Mouse (Mus musculus) midbrain, embryonic 10.5 days (tissue): ENCODE results near the gene Wwc2. TPM values are rescaled to one million over a fixed set of nuclear protein-coding genes. Genes with fewer than 3 reads are reported as not detected.
"Not testable (repeated sequence)": the region's sequence is repeated elsewhere in the genome, so short reads cannot be mapped to it uniquely, and the experiment has no call there.

Experiments
- DNase-seq: peaks from one replicate; pipeline ENCODE4 v3.0.0-alpha.2; 2017; ENCODE audit warnings: low spot score
- H3K27ac ChIP-seq: fragments of 300-500 bp; sonication (generic); replicated peaks from 2 replicates; pipeline ENCODE4 v1.5.1; 2016; ENCODE audit warnings: mild to moderate bottlenecking
- H3K27me3 ChIP-seq: fragments of 300-500 bp; sonication (generic); 2 replicates; pipeline ENCODE4 v1.6.1; 2016; ENCODE audit warnings: low read depth, mild to moderate bottlenecking; ENCODE audit not compliant: poor library complexity, severe bottlenecking
- H3K36me3 ChIP-seq: fragments of 300-500 bp; sonication (generic); 2 replicates; pipeline ENCODE4 v1.6.1; 2016; ENCODE audit warnings: mild to moderate bottlenecking, moderate library complexity
- H3K4me1 ChIP-seq: fragments of 300-500 bp; sonication (generic); 2 replicates; pipeline ENCODE4 v1.6.1; 2016
- H3K4me3 ChIP-seq: fragments of 300-500 bp; sonication (generic); 2 replicates; pipeline ENCODE4 v1.5.1; 2016; ENCODE audit warnings: mild to moderate bottlenecking, moderate library complexity
- H3K9me3 ChIP-seq: fragments of 300-500 bp; sonication (generic); replicated peaks from 2 replicates; pipeline ENCODE4 v1.6.1; 2016; ENCODE audit warnings: mild to moderate bottlenecking
- WGBS: fragments of 180-500 bp; shearing (Covaris S2); methylation state at CpG from one replicate; pipeline ENCODE4 v1.1.7; 2016; 5-methylcytosine and 5-hydroxymethylcytosine counted together
- polyA plus RNA-seq: library from polyadenylated mRNA; unstranded; fragments of >200 nt; fragmentation: Nextera tagmentation; extraction: Ambion mirVana; gene quantifications from 2 replicates; pipeline ENCODE4 v1.2.1, GENCODE M21; 2016

Wwc2 gene
- polyA plus RNA-seq, 1 experiment from 2014 or later, result 7.1 TPM

DNA sequence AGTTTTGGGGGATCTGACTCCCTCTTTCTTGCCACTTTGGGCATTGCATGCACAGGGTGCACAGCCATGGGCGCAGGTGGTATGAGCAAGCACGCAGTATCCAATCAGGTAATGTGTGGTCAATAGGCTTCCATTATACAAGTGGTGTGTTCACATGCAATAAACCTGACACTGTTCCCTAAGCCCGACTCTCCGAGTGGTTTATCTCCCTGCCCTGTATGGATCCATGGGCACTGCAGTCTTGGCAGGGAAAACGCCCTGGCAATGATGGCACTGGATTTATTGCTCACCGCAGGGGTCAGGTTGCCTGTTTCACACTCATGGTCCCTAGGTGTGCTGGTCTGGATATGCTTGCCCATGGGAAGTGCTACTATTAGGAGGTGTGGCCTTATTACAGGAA lies 142.8 kb downstream of the Wwc2 start:
- no peak for DNase-seq
- 97% methylated on average over 6 of the region's 6 CpGs for WGBS
- no peak overlapping the region for H3K4me3 ChIP-seq
- no peaks in the 10 kb centered on the region for H3K27me3 ChIP-seq
- H3K27ac ChIP-seq, result no peak overlapping the region
- H3K36me3 ChIP-seq, result peaks cover 74% of the 10 kb centered on the region
- H3K9me3 ChIP-seq, result no peaks in the 10 kb centered on the region
- peaks cover 3% of the 10 kb centered on the region; the same call in 1 of the 2 replicates for H3K4me1 ChIP-seq

DNA sequence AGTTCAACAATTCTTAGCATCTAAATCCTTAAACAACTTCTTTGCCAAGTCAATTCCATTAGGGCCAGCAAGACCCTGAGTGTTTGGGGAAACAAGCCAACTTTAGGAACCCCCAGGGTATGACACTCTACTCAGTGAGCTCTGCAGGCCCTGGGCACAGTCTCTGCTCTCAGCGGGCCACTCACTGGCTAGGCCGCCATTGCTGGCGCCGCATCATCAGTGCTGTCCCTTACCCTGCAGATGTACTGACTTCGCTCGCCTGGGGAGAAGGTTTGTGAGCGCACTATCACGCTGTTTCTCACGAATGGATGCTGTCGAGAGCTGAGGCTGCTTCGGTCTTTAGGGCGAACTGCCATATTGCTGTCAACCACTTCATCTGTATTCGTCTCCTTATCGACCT lies 143.6 kb downstream of the Wwc2 start:
- no peak for DNase-seq

DNA sequence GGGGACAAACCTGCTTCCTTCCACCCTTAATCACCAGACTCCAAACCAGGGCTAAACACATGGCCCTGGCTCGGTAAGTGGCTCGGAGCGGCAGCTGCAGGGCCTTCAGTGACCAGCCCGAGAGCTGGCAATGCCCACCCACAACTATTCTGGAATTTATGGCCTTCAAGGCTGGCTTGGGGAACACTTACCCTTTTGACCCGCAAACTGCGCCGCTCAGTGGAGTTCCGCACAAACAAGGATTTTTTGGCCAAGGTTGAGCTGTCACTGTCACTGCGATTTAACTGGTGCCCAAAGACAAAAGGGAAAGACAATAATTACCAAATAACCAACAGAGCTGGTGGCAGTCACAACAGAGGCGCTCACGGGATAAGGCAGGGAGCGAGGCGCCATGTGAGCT lies 144.8 kb downstream of the Wwc2 start:
- peaks cover 84% of the 10 kb centered on the region for H3K36me3 ChIP-seq

More for the DNA sequence above, 143.6 kb downstream of the Wwc2 start:
- H3K9me3 ChIP-seq, result no peaks in the 10 kb centered on the region
- H3K27ac ChIP-seq, result no peak overlapping the region
- 94% methylated on average over 14 of the region's 14 CpGs for WGBS
- 0 out of 2 replicates have a peak, but pooled peaks cover under 1% of the 10 kb centered on the region for H3K4me1 ChIP-seq
- H3K27me3 ChIP-seq, result no peaks in the 10 kb centered on the region
- no peak overlapping the region for H3K4me3 ChIP-seq
- peaks cover 81% of the 10 kb centered on the region for H3K36me3 ChIP-seq

DNA sequence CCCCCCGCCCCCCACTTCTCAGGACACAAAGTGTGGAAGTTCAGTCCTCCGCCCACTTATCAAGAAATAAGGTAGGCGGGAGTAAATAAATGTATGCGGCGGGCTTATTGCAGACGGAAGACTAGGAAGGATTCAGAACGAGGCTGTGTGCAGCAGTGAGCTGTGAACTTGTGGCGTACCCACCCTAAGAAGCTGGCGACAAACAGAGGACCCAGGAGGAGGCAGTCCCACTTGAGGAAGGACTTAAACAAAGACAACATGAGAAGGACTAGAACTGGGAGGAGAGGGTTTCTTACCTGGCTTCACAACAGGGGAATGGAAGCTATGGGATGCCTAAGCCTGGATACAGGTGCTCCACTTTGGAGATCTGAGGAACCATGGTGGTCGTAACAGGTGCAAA lies 147.1 kb downstream of the Wwc2 start:
- Histone ChIP-seq H3K4me1 (no peaks in the 10 kb centered on the region), H3K4me3 (no peak overlapping the region), H3K27ac (no peak overlapping the region), H3K27me3 (no peaks in the 10 kb centered on the region), H3K9me3 (peaks cover 6% of the 10 kb centered on the region; the same call in 1 of the 2 replicates), H3K36me3 (peaks cover 84% of the 10 kb centered on the region)
- WGBS, result 96% methylated on average over 10 of the region's 10 CpGs
- DNase-seq, result no peak

More for the DNA sequence above, 144.8 kb downstream of the Wwc2 start:
- Histone ChIP-seq H3K4me1 (no peaks in the 10 kb centered on the region), H3K27me3 (no peaks in the 10 kb centered on the region), H3K4me3 (no peak overlapping the region), H3K9me3 (no peaks in the 10 kb centered on the region), H3K27ac (no peak overlapping the region)
- no peak for DNase-seq
- WGBS, result 92% methylated on average over 13 of the region's 13 CpGs

DNA sequence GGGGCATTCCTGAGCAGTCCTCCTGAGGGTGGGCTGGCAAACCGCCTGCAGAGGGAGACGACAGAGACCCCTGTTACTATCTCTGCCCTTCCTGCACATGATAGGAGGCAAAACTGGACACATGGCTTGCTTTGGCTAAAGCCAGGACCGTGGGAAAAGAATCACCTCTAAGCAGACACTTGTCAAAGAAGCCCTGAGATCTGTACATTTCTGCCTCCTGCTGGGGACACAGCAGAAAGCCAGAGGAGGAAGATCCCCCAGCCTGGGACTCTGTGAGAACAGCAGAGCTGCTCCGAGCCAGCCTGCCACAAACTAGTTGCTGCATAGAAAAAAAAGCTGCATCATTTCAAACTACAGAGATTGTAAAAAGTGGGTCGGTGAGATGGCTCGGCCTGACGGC lies 147.7 kb downstream of the Wwc2 start:
- no peak for DNase-seq
- H3K27me3 ChIP-seq, result no peaks in the 10 kb centered on the region
- 80% methylated on average over 7 of the region's 7 CpGs for WGBS
- peaks cover 78% of the 10 kb centered on the region for H3K36me3 ChIP-seq
- no peak overlapping the region for H3K4me3 ChIP-seq
- no peaks in the 10 kb centered on the region for H3K4me1 ChIP-seq
- H3K9me3 ChIP-seq, result peaks cover 6% of the 10 kb centered on the region; the same call in 1 of the 2 replicates
- H3K27ac ChIP-seq, result 0 out of 2 replicates have a peak overlapping the region, but pooled peaks have one; percentile 18

DNA sequence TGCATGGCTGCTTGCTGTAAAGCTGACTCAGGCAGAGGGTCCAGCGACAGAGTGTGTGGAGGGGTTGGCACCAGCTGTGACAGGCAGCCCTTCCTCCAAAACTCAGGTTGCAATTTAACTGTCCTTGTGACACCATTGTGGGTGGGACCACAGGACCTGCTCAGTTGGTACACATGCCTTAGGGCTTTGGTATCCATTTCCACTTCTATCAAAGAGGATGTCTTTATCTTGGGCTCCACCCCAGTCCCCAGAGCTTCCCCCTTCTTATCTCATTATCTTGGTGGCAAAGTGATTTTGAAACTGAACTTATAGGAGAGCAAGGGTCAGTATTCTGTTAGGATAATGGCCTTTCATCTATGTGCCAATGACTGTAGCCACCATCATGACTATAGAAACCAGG lies 156.8 kb downstream of the Wwc2 start:
- 78% methylated on average over 1 of the region's 1 CpGs for WGBS
- Histone ChIP-seq H3K4me3 (no peak overlapping the region), H3K4me1 (peaks cover 3% of the 10 kb centered on the region; the same call in 1 of the 2 replicates), H3K9me3 (no peaks in the 10 kb centered on the region), H3K27me3 (no peaks in the 10 kb centered on the region), H3K27ac (no peak overlapping the region), H3K36me3 (peaks cover 36% of the 10 kb centered on the region)
- DNase-seq, result no peak

DNA sequence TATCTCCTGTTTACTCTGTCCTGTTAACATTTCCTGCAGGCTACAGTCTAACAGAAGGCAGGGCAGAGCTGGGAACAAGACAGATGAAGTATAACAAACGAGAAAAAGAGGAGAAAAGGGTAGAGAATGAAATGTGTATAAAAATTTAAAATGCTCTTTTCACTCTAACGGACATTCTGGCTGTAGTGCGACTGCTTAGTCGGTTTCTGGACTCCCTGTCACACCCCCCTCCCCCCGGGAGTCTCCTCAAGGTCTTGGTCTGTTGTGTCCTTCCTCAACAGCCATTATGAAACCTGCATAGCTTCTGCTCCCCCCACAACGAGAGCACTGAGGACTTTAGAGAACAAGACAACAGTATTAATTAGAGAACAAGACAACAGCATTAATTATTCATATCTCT lies 158.1 kb downstream of the Wwc2 start:
- Histone ChIP-seq H3K27ac (no peak overlapping the region), H3K4me3 (no peak overlapping the region), H3K9me3 (no peaks in the 10 kb centered on the region), H3K36me3 (peaks cover 38% of the 10 kb centered on the region), H3K27me3 (no peaks in the 10 kb centered on the region), H3K4me1 (peaks cover 8% of the 10 kb centered on the region)
- DNase-seq, result no peak
- 83% methylated on average over 6 of the region's 6 CpGs for WGBS

DNA sequence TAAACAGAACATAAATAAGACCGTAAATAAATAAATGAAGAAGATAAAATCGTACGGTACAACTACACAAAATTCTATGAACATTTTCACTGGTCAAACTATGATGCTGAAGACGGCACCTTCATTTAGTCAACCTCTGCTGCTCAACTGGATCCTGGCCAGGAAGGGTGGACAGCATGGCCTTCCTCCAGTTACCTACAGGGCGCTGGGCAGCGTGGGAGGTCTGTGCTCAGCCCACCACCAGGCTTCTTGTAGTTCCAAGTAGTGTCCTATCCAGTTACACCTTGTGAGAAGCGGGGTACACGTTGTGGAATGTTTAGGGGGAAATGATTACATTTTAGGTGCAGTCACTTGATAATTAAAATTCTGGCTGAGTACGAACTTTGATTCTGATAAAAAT lies 163.8 kb downstream of the Wwc2 start:
- Histone ChIP-seq H3K27ac (no peak overlapping the region), H3K4me1 (peaks cover 20% of the 10 kb centered on the region), H3K4me3 (no peak overlapping the region), H3K27me3 (no peaks in the 10 kb centered on the region), H3K36me3 (peaks cover 30% of the 10 kb centered on the region), H3K9me3 (no peaks in the 10 kb centered on the region)
- WGBS, result 89% methylated on average over 9 of the region's 9 CpGs
- no peak for DNase-seq

DNA sequence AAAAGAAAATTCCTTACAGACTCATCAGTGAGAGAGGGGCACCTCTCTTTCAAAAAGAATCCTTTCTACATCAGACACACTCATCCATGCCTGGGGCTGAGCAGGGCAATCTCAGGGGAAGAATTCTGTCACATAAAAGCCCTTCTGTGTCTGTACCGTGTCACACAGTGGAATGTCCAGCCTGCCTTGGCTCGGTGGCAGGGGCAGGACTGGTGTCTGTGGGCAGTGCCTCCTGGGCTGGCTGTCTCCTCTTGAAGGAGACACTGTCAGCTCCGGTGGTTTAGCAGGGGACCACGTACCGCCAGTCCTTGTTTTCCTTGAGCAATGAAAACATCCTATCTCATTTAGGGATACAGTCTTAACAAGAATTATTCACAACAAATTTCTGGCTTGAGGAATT lies 165.1 kb downstream of the Wwc2 start:
- 62% methylated on average over 5 of the region's 5 CpGs for WGBS

DNA sequence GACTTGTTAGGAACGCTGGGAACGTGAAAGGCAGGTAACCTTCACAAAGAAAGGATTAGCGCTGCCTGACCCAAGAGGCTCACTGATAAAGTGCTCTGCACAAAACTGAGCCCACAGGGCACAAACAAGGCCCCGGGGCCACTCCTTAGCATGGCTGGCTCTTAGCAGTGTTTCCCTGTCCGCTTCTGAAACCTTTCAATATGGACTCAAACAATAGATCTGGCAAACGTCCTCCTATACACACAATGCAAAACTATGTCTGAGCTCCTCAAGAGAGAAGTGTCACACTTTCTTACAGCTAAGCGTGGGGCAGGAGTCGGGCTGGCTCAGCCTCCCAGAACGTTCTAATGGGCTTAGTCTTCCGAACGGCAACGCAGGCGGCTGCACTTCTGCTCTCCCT lies 166.5 kb downstream of the Wwc2 start, which contains the start of gene Cldn22:
TSS of gene Cldn22 (plus strand) at position 301 of the 400 bp plus-strand sequence.
- Histone ChIP-seq H3K4me1 (peaks cover 20% of the 10 kb centered on the region), H3K27me3 (no peaks in the 10 kb centered on the region), H3K9me3 (no peaks in the 10 kb centered on the region), H3K27ac (no peak within 1 kb of the TSS), H3K36me3 (peaks cover 7% of the 10 kb centered on the region), H3K4me3 (no peak within 1 kb of the TSS)
- WGBS, result 49% methylated on average over 13 of the region's 13 CpGs
- DNase-seq, result no peak

More for the DNA sequence above, 165.1 kb downstream of the Wwc2 start:
- DNase-seq, result no peak
- no peaks in the 10 kb centered on the region for H3K9me3 ChIP-seq
- H3K4me1 ChIP-seq, result peaks cover 20% of the 10 kb centered on the region
- H3K27me3 ChIP-seq, result no peaks in the 10 kb centered on the region
- H3K36me3 ChIP-seq, result peaks cover 20% of the 10 kb centered on the region
- no peak overlapping the region for H3K4me3 ChIP-seq
- 0 out of 2 replicates have a peak overlapping the region, but pooled peaks have one; percentile 25 for H3K27ac ChIP-seq

DNA sequence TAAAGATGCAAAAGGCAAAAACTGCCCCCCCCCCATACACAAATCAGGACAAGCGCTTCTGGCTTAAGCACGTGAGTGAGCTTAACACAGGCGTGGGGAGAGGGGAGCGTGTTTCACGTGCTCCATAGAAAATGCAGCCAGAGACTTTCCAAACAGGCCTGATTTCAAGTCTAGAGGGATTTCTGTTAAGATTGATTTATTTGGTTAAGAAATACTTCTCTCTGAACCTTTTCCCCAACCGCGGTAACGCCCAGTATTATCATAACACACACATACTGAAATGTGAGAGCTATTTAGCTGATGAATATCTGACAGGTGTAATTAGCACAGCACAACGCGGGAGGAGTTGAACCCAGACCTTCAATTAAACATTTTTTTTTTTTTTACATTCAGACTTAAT lies 166.9 kb downstream of the Wwc2 start:
- peaks cover 20% of the 10 kb centered on the region for H3K4me1 ChIP-seq
- no peak overlapping the region for H3K27ac ChIP-seq
- H3K27me3 ChIP-seq, result no peaks in the 10 kb centered on the region
- no peaks in the 10 kb centered on the region for H3K9me3 ChIP-seq
- 71% methylated on average over 10 of the region's 10 CpGs for WGBS
- peaks cover 3% of the 10 kb centered on the region; the same call in 1 of the 2 replicates for H3K36me3 ChIP-seq
- H3K4me3 ChIP-seq, result no peak overlapping the region
- no peak for DNase-seq

DNA sequence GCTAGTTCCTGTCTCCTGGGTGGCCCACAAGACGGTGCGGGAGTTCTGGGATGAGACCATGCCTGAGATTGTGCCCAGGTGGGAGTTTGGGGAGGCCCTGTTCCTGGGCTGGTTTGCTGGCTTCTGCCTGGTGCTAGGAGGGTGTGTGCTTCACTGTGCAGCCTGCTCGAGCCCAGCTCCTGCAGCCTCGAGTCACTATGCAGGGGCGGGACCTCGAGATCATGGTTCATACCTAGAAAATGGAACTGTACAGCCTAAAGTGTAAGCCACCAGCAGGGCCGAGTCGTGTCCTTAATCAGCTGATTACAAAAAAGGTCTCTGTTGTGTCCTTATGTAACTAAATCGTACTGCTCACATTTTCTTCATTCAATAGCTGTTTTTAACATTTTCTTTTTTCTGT lies 168.2 kb downstream of the Wwc2 start:
- H3K4me3 ChIP-seq, H3K9me3 ChIP-seq, H3K27ac ChIP-seq, DNase-seq, H3K27me3 ChIP-seq, H3K36me3 ChIP-seq: not testable (repeated sequence)
- H3K4me1 ChIP-seq, result peaks cover 14% of the 10 kb centered on the region
- WGBS, result 93% methylated on average over 7 of the region's 9 CpGs

DNA sequence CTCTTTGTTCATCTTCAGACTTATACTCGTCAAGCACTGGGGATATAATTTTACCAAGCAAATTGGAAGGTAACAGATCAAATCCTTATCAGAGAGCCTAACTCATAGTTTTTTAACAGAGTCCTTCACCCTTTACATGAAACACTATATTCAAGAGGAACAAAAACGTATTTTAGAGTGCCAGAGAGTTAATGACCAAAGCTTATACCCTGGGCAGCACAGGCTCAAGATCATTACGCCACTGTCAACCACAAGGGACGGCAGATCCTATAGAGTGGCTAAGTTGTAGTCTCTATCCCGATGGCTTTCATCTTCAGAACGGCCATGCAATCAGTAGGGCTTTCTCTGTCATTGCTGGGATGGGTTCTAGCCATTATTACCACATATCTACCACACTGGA lies 168.9 kb downstream of the Wwc2 start, which contains the start of gene Cldn24:
TSS of gene Cldn24 (plus strand) at position 301 of the 400 bp plus-strand sequence.
- H3K36me3 ChIP-seq, result no peaks in the 10 kb centered on the region
- no peak for DNase-seq
- no peak within 1 kb of the TSS; the same call in 1 of the 2 replicates for H3K27ac ChIP-seq
- 92% methylated on average over 6 of the region's 6 CpGs for WGBS
- H3K27me3 ChIP-seq, result no peaks in the 10 kb centered on the region
- H3K4me3 ChIP-seq, result no peak within 1 kb of the TSS
- no peaks in the 10 kb centered on the region for H3K9me3 ChIP-seq
- peaks cover 14% of the 10 kb centered on the region for H3K4me1 ChIP-seq
